Comparison of ENCODE assay signal across 18 mouse cellular contexts in genomic region chrX:93377285-93377972, GRCm38 (mm10).
"Had no signal": no experiment of that assay in that cellular context is flagged by ENCODE, and none has a peak within 500 bp of the region (broad histone marks: within the 10 kb centered on the region; RNA-seq: fewer than 3 reads in every experiment).

No protein-coding gene starts in this region.

- H3K27ac ChIP-seq: kidney, postnatal 0 days; limb, embryonic 10.5 days; limb, embryonic 13.5 days; liver, embryonic 12.5 days; liver, embryonic 15.5 days; lung, embryonic 15.5 days; stomach, embryonic 15.5 days had no signal

- H3K4me2 ChIP-seq: limb, embryonic 13.5 days; liver, embryonic 12.5 days; liver, embryonic 15.5 days; lung, embryonic 15.5 days; midbrain, embryonic 11.5 days; stomach, embryonic 15.5 days had no signal

- DNase-seq: kidney, postnatal 36 days; liver; lung, adult 18-20 months; lung, postnatal 10 days; lung, postnatal 36 days; midbrain, embryonic 14.5 days; right cerebral cortex, postnatal 25 days; spleen, adult 18-20 months; thymus, adult 18-20 months; thymus, postnatal 36 days had no signal

- H3K4me3 ChIP-seq: limb, embryonic 10.5 days; limb, embryonic 13.5 days; liver, embryonic 12.5 days; liver, embryonic 15.5 days; lung, embryonic 15.5 days; stomach, embryonic 15.5 days had no signal

- H3K9me3 ChIP-seq: limb, embryonic 10.5 days; limb, embryonic 13.5 days; liver, embryonic 12.5 days; liver, embryonic 15.5 days; lung, embryonic 15.5 days; stomach, embryonic 15.5 days had no signal

- H3K9ac ChIP-seq: limb, embryonic 13.5 days; liver, embryonic 12.5 days; liver, embryonic 15.5 days; lung, embryonic 15.5 days; stomach, embryonic 15.5 days had no signal

- H3K4me1 ChIP-seq: limb, embryonic 10.5 days; limb, embryonic 13.5 days; liver, embryonic 12.5 days; liver, embryonic 15.5 days; lung, embryonic 15.5 days; stomach, embryonic 15.5 days had no signal

- ATAC-seq: liver, embryonic 12.5 days had no signal

- H3K36me3 ChIP-seq: limb, embryonic 10.5 days; limb, embryonic 13.5 days; liver, embryonic 12.5 days; liver, embryonic 15.5 days; lung, embryonic 15.5 days; stomach, embryonic 15.5 days had no signal

- H3K27me3 ChIP-seq: limb, embryonic 13.5 days; liver, embryonic 12.5 days; liver, embryonic 15.5 days; lung, embryonic 15.5 days; stomach, embryonic 15.5 days had no signal
